Mouse (Mus musculus) midbrain, embryonic 14.5 days (tissue): Measurements from ENCODE around the gene Chrna5. TPM values are rescaled to one million over a fixed set of nuclear protein-coding genes. Genes with fewer than 3 reads are reported as not detected.

ENCODE experiments used
- ATAC-seq: fragments of 200-750 bp; cut with Nextera tagmentation; 2 replicates; pipeline ENCODE4 v1.8.0; 2017; ENCODE audit warnings: moderate number of reproducible peaks, moderate library complexity; ENCODE audit not compliant: low FRiP score, low TSS enrichment
- DNase-seq: peaks from one replicate; pipeline ENCODE4 v3.0.0-alpha.2; 2015
- H3K27ac ChIP-seq: fragments of 300-500 bp; sonication (generic); replicated peaks from 2 replicates; pipeline ENCODE4 v1.5.1; 2014; ENCODE audit warnings: mild to moderate bottlenecking, low read depth, low read length, moderate library complexity
- H3K27me3 ChIP-seq: fragments of 300-500 bp; sonication (generic); 2 replicates; pipeline ENCODE4 v1.6.1; 2014; ENCODE audit warnings: low read length, control low read depth, mixed read lengths; ENCODE audit not compliant: control insufficient read depth, insufficient read depth
- H3K36me3 ChIP-seq: fragments of 300-500 bp; sonication (generic); 2 replicates; pipeline ENCODE4 v1.6.1; 2014; ENCODE audit warnings: low read length, control low read depth; ENCODE audit not compliant: control insufficient read depth, insufficient read depth
- H3K4me1 ChIP-seq: fragments of 300-500 bp; sonication (generic); 2 replicates; pipeline ENCODE4 v1.6.1; 2014; ENCODE audit warnings: mild to moderate bottlenecking, antibody characterized with exemption, low read length, control low read depth; ENCODE audit not compliant: control insufficient read depth, insufficient read depth
- H3K4me2 ChIP-seq: fragments of 300-500 bp; sonication (generic); 2 replicates; pipeline ENCODE4 v1.6.1; 2014; ENCODE audit warnings: mild to moderate bottlenecking, low read length, moderate library complexity
- H3K4me3 ChIP-seq: fragments of 300-500 bp; sonication (generic); replicated peaks from 2 replicates; pipeline ENCODE4 v1.5.1; 2014; ENCODE audit warnings: low read depth, low read length
- H3K9ac ChIP-seq: fragments of 300-500 bp; sonication (generic); replicated peaks from 2 replicates; pipeline ENCODE4 v1.6.1; 2014; ENCODE audit warnings: mild to moderate bottlenecking, low read length, moderate library complexity
- H3K9me3 ChIP-seq: fragments of 300-500 bp; sonication (generic); 2 replicates; pipeline ENCODE4 v1.6.1; 2016; ENCODE audit warnings: low read length, control low read depth, mixed read lengths; ENCODE audit not compliant: control insufficient read depth
- WGBS: fragments of 180-500 bp; shearing (Covaris S2); extraction: QIAGEN DNeasy Blood & Tissue Kit; methylation state at CpG from one replicate; pipeline ENCODE4 v1.1.7; 2014; 5-methylcytosine and 5-hydroxymethylcytosine counted together
- polyA plus RNA-seq: library from polyadenylated mRNA; unstranded; fragments of >200 nt; fragmentation: Nextera tagmentation; extraction: Ambion mirVana; gene quantifications from 2 replicates; pipeline ENCODE4 v1.2.1, GENCODE M21; 2014

Chrna5 gene
- polyA plus RNA-seq, 1 experiment from 2014 or later, result 8.0 TPM

GRCm38 (mm10) chr9:55055386-55055930 is 74.8 kb downstream of the Chrna5 start:
- ATAC-seq, result no peak

More at GRCm38 (mm10) chr9:55055386-55055930, 74.8 kb downstream of the Chrna5 start:
- DNase-seq, result no peak
- H3K9ac ChIP-seq, result no peak overlapping the region
- H3K27me3 ChIP-seq, result no peaks in the 10 kb centered on the region
- H3K36me3 ChIP-seq, result no peaks in the 10 kb centered on the region
- no peak overlapping the region for H3K27ac ChIP-seq
- WGBS, result 76% methylated on average over 2 of the region's 2 CpGs
- H3K4me3 ChIP-seq, result no peak overlapping the region
- no peaks in the 10 kb centered on the region for H3K9me3 ChIP-seq
- H3K4me2 ChIP-seq, result no peak overlapping the region
- no peaks in the 10 kb centered on the region for H3K4me1 ChIP-seq

Other genes starting within 250 kb of the Chrna5 start
- 111 and 114 TPM in 2 replicates for gene Wdr61, start 246.4 kb upstream of the Chrna5 start, polyA plus RNA-seq
- 34.8 and 35.1 TPM in 2 replicates for gene Crabp1, start 216.1 kb upstream of the Chrna5 start, polyA plus RNA-seq
- 40.2 and 62.3 TPM in 2 replicates for gene Ireb2, start 117.1 kb upstream of the Chrna5 start, polyA plus RNA-seq
- gene Hykk, start 63.6 kb upstream of the Chrna5 start, polyA plus RNA-seq, result 1.5 and 2.1 TPM in 2 replicates
- gene Psma4, start 30.1 kb upstream of the Chrna5 start, polyA plus RNA-seq, result 273 and 276 TPM in 2 replicates
- 0.58 and 0.81 TPM in 2 replicates for gene AY074887, start 29.9 kb upstream of the Chrna5 start, polyA plus RNA-seq
- 15.4 and 17.7 TPM in 2 replicates for gene Chrna3, start 45.7 kb downstream of the Chrna5 start, polyA plus RNA-seq
- 1.5 and 1.9 TPM in 2 replicates for gene Chrnb4, start 67.9 kb downstream of the Chrna5 start, polyA plus RNA-seq
- 45.8 and 47.1 TPM in 2 replicates for gene Ube2q2, start 168.0 kb downstream of the Chrna5 start, polyA plus RNA-seq
- 76.2 and 90.4 TPM in 2 replicates for gene Fbxo22, start 228.0 kb downstream of the Chrna5 start, polyA plus RNA-seq